Mouse (Mus musculus) G1E (cell line): ENCODE data around the gene St6galnac3.

ENCODE experiments used
- CTCF ChIP-seq: IDR thresholded peaks from 2 replicates; pipeline ENCODE4 v1.5.1; 2012; ENCODE audit warnings: low read depth, low read length, inconsistent platforms, mixed read lengths
- GATA1 ChIP-seq: IDR thresholded peaks from 2 replicates; pipeline ENCODE4 v1.6.1; 2012; ENCODE audit warnings: borderline replicate concordance, low read length, inconsistent platforms, mixed read lengths
- GATA2 ChIP-seq: IDR thresholded peaks from 2 replicates; pipeline ENCODE4 v1.6.1; 2012; ENCODE audit warnings: low read depth, low read length, inconsistent platforms, borderline replicate concordance
- POLR2AphosphoS5 ChIP-seq: IDR thresholded peaks from 2 replicates; pipeline ENCODE4 v1.6.1; 2012; ENCODE audit warnings: low read depth, low read length, inconsistent platforms; ENCODE audit not compliant: insufficient replicate concordance
- TAL1 ChIP-seq: conservative IDR thresholded peaks from 2 replicates; pipeline ENCODE4 v1.6.1; 2012; ENCODE audit warnings: low read depth, low read length, inconsistent platforms, mixed read lengths

GRCm38 (mm10) chr3:153658051-153658777 lies 66.8 kb downstream of the St6galnac3 start:
- TF ChIP-seq GATA2 (no peak), CTCF (peak; percentile 18; the same call in 1 of the 2 replicates), TAL1 (no peak), GATA1 (no peak), POLR2AphosphoS5 (no peak)
